Mouse (Mus musculus): ENCODE measurements around the gene Zfp69.

DNA sequence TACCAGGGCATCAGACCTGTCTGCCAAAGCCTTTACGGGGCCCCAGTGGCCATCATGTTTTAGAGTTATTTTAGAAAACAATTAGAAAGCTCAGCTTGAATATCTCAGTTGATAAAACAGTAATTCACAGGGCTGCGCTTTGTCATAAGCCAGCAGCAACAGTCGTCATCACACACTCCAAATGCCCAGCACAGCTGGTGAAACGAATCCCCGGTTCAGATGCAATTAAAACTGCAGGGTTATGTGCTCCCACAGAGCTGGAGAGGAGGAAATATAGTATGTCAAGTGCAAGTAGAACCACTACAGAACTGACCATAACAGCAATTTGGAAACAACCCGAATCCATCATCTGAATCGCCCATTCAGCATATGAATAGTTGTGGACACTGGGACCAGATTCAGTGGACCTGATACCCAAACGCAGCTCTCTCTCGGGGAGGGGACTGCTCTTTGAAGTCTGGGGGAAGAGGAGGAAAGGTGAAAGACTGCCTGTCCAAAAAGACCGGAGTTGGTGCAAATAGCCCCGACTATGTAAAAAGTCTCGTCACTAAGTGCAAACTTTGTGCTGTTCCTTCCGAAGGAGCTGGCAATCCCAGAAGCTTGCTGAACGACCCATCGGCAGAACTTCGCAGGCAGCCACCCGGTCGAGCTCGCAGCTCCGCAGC lies 604 bp downstream of the Zfp69 start:
- TF ChIP-seq CTCF (IDR thresholded peaks at IDR 0.05; ENCODE audit: borderline replicate concordance, insufficient read depth, low read length) (no peak), POLR2A (IDR thresholded peaks at IDR 0.05; ENCODE audit: low read depth, low read length) (no peak)

All from embryonic fibroblast, embryonic 13.5 days (primary cell).